Mouse (Mus musculus): ENCODE results near the gene Faim.

The Faim gene

GRCm38 (mm10) chr9:98985800-98986475, at the start of gene Faim:
Gene Faim, plus strand, starts transcription at chr9:98986373.
- DNase-seq (ENCODE audit: low spot score) = peak; percentile 99

GRCm38 (mm10) chr9:98939290-98939689, 46.9 kb upstream of the Faim start:
- no peak for DNase-seq (ENCODE audit: low spot score)

- DNase-seq (ENCODE audit: low spot score) = no peak
Measured at GRCm38 (mm10) chr9:98952171-98953050, 33.8 kb upstream of the Faim start.

GRCm38 (mm10) chr9:98953291-98953690, 32.9 kb upstream of the Faim start:
- DNase-seq (ENCODE audit: low spot score) = no peak

- no peak for DNase-seq (ENCODE audit: low spot score)
Measured at GRCm38 (mm10) chr9:98953830-98954229, 32.3 kb upstream of the Faim start.

GRCm38 (mm10) chr9:98954391-98955102, 31.6 kb upstream of the Faim start:
- no peak for DNase-seq (ENCODE audit: low spot score)

GRCm38 (mm10) chr9:98955103-98955715, 31.0 kb upstream of the Faim start, which contains the start of gene Foxl2:
Gene Foxl2, plus strand, starts transcription at chr9:98955288.
- peak; percentile 57 for DNase-seq (ENCODE audit: low spot score)

GRCm38 (mm10) chr9:98955716-98956224, 30.4 kb upstream of the Faim start:
- DNase-seq (ENCODE audit: low spot score) = no peak

- no peak for DNase-seq (ENCODE audit: low spot score)
Measured at GRCm38 (mm10) chr9:98956591-98957381, 29.4 kb upstream of the Faim start.

GRCm38 (mm10) chr9:98957751-98958351, 28.3 kb upstream of the Faim start:
- DNase-seq (ENCODE audit: low spot score) = no peak

GRCm38 (mm10) chr9:98958628-98959027, 27.5 kb upstream of the Faim start:
- DNase-seq (ENCODE audit: low spot score) = no peak

GRCm38 (mm10) chr9:98959851-98960250, 26.3 kb upstream of the Faim start:
- no peak for DNase-seq (ENCODE audit: low spot score)

GRCm38 (mm10) chr9:98960348-98960747, 25.8 kb upstream of the Faim start:
- DNase-seq (ENCODE audit: low spot score) = no peak

- DNase-seq (ENCODE audit: low spot score) = no peak
Measured at GRCm38 (mm10) chr9:98961591-98962477, 24.3 kb upstream of the Faim start.

- no peak for DNase-seq (ENCODE audit: low spot score)
Measured at GRCm38 (mm10) chr9:98962478-98963142, 23.6 kb upstream of the Faim start.

- DNase-seq (ENCODE audit: low spot score) = no peak
Measured at GRCm38 (mm10) chr9:98963661-98964060, 22.5 kb upstream of the Faim start.

- no peak for DNase-seq (ENCODE audit: low spot score)
Measured at GRCm38 (mm10) chr9:98965084-98965483, 21.1 kb upstream of the Faim start.

GRCm38 (mm10) chr9:98973101-98973521, 13.1 kb upstream of the Faim start:
- DNase-seq (ENCODE audit: low spot score) = no peak

GRCm38 (mm10) chr9:98973561-98973960, 12.6 kb upstream of the Faim start:
- DNase-seq (ENCODE audit: low spot score) = no peak
